Mouse (Mus musculus) liver, embryonic 14.5 days (tissue): ENCODE data around the gene 9930021J03Rik. TPM values are rescaled to one million over a fixed set of nuclear protein-coding genes. Genes with fewer than 3 reads are reported as not detected.
A peak's percentile ranks its signal among the peaks of the same experiment; 100 is the strongest.

Source experiments
- ATAC-seq: fragments of 200-750 bp; cut with Nextera tagmentation; 2 replicates; pipeline ENCODE4 v1.8.0; 2017; ENCODE audit warnings: moderate number of reproducible peaks, mild to moderate bottlenecking, moderate library complexity; ENCODE audit not compliant: insufficient read depth
- DNase-seq, 3 experiments: peaks; one replicate each; pipeline ENCODE4 v3.0.0-alpha.2; 2012 to 2013; ENCODE audit warnings: low read depth in 3 of 3, low spot score in 3 of 3
- H3K27ac ChIP-seq: fragments of 300-500 bp; sonication (generic); 2 replicates; pipeline ENCODE4 v1.5.1; 2014; ENCODE audit warnings: moderate library complexity, mild to moderate bottlenecking, control low read depth, inconsistent platforms
- H3K27me3 ChIP-seq: fragments of 300-500 bp; sonication (generic); 2 replicates; pipeline ENCODE4 v1.6.1; 2014; ENCODE audit warnings: mild to moderate bottlenecking, low read length, moderate library complexity; ENCODE audit not compliant: control insufficient read depth, insufficient read depth
- H3K36me3 ChIP-seq: fragments of 300-500 bp; sonication (generic); replicated peaks from 2 replicates; pipeline ENCODE4 v1.6.1; 2014; ENCODE audit warnings: low read depth; ENCODE audit not compliant: control insufficient read depth, insufficient read depth
- H3K4me1 ChIP-seq, 2 experiments: fragments of 200-500 bp in 1 of 2; fragments of 300-500 bp in 1 of 2; sonication (generic) in 1 of 2; replicated peaks; 2 replicates each; pipeline ENCODE4 v1.6.1; 2012 to 2014; ENCODE audit warnings: antibody characterized with exemption in 1 of 2, inconsistent platforms in 1 of 2, low read length in 1 of 2; ENCODE audit not compliant: control insufficient read depth in 2 of 2, insufficient read depth in 2 of 2
- H3K4me2 ChIP-seq: fragments of 300-500 bp; sonication (generic); 2 replicates; pipeline ENCODE4 v1.6.1; 2014; ENCODE audit warnings: low read depth, mild to moderate bottlenecking, control low read depth, moderate library complexity
- H3K4me3 ChIP-seq, 2 experiments: fragments of 200-500 bp in 1 of 2; fragments of 300-500 bp in 1 of 2; sonication (generic) in 1 of 2; 2 replicates each; pipeline ENCODE4 v1.5.1; 2012 to 2014; ENCODE audit warnings: low read depth in 2 of 2, low read length in 2 of 2, mild to moderate bottlenecking in 2 of 2, control low read depth in 1 of 2, inconsistent platforms in 1 of 2, moderate library complexity in 1 of 2; ENCODE audit not compliant: insufficient read depth in 1 of 2
- H3K9ac ChIP-seq: fragments of 300-500 bp; sonication (generic); replicated peaks from 2 replicates; pipeline ENCODE4 v1.6.1; 2014; ENCODE audit warnings: mild to moderate bottlenecking, control low read depth, moderate library complexity
- H3K9me3 ChIP-seq: fragments of 300-500 bp; sonication (generic); 2 replicates; pipeline ENCODE4 v1.6.1; 2016; ENCODE audit warnings: low read length, mixed read lengths; ENCODE audit not compliant: control insufficient read depth
- CTCF ChIP-seq: IDR thresholded peaks from 2 replicates; pipeline ENCODE4 v1.5.1; 2016; ENCODE audit warnings: antibody characterized with exemption, low read depth, control low read depth
- EP300 ChIP-seq: IDR thresholded peaks from 2 replicates; pipeline ENCODE4 v1.6.1; 2016; ENCODE audit warnings: antibody characterized with exemption, low read depth
- WGBS: fragments of 180-500 bp; shearing (Covaris S2); extraction: QIAGEN DNeasy Blood & Tissue Kit; methylation state at CpG from one replicate; pipeline ENCODE4 v1.1.7; 2014; ENCODE audit not compliant: insufficient replicate concordance; 5-methylcytosine and 5-hydroxymethylcytosine counted together
- polyA plus RNA-seq, 2 experiments: library from polyadenylated mRNA; depleted of rRNA in 1 of 2; stranded (reverse) in 1 of 2; unstranded in 1 of 2; fragments of >200 nt; fragmentation: Nextera tagmentation in 1 of 2; extraction: Ambion mirVana in 1 of 2; gene quantifications; 2 replicates each; pipeline versions ENCODE4 v1.2.1 to v1.2.3; 2012 to 2014

The 9930021J03Rik gene
- polyA plus RNA-seq, 2 experiments, result 1.9 to 4.1 TPM

DNA sequence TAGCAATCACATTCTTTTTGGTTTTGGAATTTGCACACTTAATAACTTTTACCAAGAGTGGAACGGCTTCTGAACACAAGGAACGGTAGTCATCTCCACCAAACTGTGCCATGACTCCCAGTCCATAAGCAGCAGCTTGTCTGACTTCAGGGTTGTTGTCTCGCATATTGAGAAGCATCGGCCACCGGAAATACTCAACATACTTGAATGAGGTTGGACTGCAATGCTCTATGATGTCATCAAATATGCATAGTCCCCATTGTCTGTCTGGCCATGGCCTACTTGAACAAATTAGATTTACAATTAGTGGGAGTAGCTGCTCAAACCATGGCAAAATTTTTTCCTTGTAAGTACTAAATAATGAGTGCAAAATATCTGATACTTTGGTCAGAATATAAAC lies 4.2 kb upstream of the 9930021J03Rik start:
- Histone ChIP-seq H3K27me3 (no peaks in the 10 kb centered on the region), H3K4me3 (no peak overlapping the region), H3K4me2 (no peak overlapping the region), H3K4me1 (peaks cover 4 to 10% of the 10 kb centered on the region in 2 experiments; a peak in 3 of 4 replicates), H3K9me3 (no peaks in the 10 kb centered on the region), H3K27ac (no peak overlapping the region), H3K36me3 (peaks cover 4% of the 10 kb centered on the region), H3K9ac (no peak overlapping the region)
- ATAC-seq (no peak), DNase-seq (no peak)
- TF ChIP-seq EP300, result no peak
- WGBS, result 83% methylated on average over 5 of the region's 5 CpGs

DNA sequence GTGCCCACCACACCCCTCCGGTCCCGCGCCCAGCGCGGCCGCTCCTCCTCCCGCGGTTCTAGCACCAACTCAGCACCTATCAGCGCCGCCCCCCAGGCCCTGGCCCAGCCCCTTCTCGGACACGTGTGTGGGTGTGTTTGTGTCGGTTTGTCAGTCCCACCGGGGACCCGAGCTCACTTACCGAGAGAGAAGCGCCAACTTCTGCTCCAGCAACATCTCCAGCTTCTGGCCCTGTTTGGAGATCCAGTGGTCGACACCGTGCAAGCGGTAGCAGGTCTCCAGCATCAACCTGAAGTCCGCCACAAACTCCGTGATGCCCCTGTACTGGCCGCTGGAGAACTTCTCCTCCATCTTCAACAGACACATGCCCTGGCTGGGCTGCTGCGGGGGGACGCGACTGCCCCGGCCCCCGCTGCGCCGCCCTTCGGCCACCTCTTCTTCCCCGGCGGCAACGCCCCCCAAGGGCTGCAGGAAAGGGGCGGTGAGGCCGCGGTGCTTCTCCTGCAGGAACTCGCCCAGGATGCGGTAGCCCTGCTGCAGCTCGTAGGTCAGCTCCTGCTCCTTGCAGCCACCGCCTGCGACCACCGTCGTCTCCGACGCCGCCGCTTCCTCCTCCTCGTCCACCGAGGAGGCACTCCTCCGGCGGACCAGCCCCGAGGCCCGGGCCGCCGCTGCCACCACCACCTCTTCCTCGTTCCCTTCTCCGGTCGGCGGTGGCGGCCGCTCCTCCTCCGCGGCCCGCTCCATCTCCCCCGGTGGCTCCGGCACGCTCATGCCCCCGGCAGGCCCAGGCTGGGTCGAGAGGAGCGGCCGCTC lies 480 bp downstream of the 9930021J03Rik start:
- ATAC-seq, result peak; percentile 68
- Histone ChIP-seq H3K27me3 (no peaks in the 10 kb centered on the region), H3K4me1 (peaks cover 4 to 11% of the 10 kb centered on the region in 2 experiments; a peak in 2 of 4 replicates), H3K27ac (peak overlapping the region; percentile 56), H3K36me3 (peaks cover 4% of the 10 kb centered on the region), H3K4me2 (peak overlapping the region; percentile 99), H3K4me3 (peak overlapping the region; percentile 83 to 90), H3K9me3 (no peaks in the 10 kb centered on the region), H3K9ac (peak overlapping the region; percentile 85)
- WGBS, result under 1% methylated on average over 68 of the region's 72 CpGs
- peak; percentile 66 to 70 (median 67) for DNase-seq
- TF ChIP-seq CTCF, result no peak
- no peak for TF ChIP-seq EP300

DNA sequence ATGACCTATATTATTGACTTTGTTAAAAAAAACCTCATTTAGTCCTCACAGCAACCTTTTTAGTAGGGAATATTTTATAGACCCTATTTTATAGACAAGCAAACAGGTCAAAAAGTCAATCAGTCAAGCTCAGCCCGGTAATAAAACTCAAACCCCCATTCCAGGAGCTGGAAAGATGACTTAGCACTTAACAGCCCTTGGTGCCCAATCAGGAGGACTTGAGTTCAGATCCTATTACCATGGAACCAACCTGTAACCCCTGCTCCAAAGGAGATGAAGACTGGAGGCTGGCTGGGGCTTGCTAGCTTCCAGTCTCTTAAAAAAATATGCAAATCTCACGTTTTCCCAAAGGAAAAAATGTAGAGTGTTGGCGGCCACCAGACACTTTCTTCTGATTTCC lies 1.8 kb downstream of the 9930021J03Rik start:
- H3K9ac ChIP-seq, result no peak overlapping the region; the same call in 1 of the 2 replicates
- WGBS, result 39% methylated on average over 3 of the region's 3 CpGs
- peak overlapping the region; percentile 44 for H3K4me2 ChIP-seq
- H3K4me3 ChIP-seq, result no peak overlapping the region
- H3K27ac ChIP-seq, result no peak overlapping the region
- ATAC-seq (no peak), DNase-seq (no peak)
- no peaks in the 10 kb centered on the region for H3K36me3 ChIP-seq
- no peaks in the 10 kb centered on the region for H3K27me3 ChIP-seq
- H3K4me1 ChIP-seq, result peaks cover 4 to 11% of the 10 kb centered on the region in 2 experiments; a peak in 2 of 4 replicates
- TF ChIP-seq CTCF (no peak), EP300 (no peak)
- H3K9me3 ChIP-seq, result no peaks in the 10 kb centered on the region

GRCm38 (mm10) chr19:29797371-29797770 lies 8.4 kb downstream of the 9930021J03Rik start:
- H3K36me3 ChIP-seq, result no peaks in the 10 kb centered on the region
- H3K4me2 ChIP-seq, result no peak overlapping the region
- no peak overlapping the region for H3K27ac ChIP-seq
- no peaks in the 10 kb centered on the region for H3K9me3 ChIP-seq
- no peak for TF ChIP-seq EP300
- no peak for TF ChIP-seq CTCF
- no peaks in the 10 kb centered on the region for H3K27me3 ChIP-seq
- H3K4me1 ChIP-seq, result peaks cover 0 to 5% of the 10 kb centered on the region in 2 experiments; a peak in 3 of 4 replicates
- no peak overlapping the region for H3K4me3 ChIP-seq
- 78% methylated on average over 3 of the region's 3 CpGs for WGBS
- no peak overlapping the region for H3K9ac ChIP-seq
- no peak for DNase-seq
- no peak for ATAC-seq

- DNase-seq, result no peak
Observed at GRCm38 (mm10) chr19:29787997-29788396, 17.8 kb downstream of the 9930021J03Rik start.

More at GRCm38 (mm10) chr19:29787997-29788396, 17.8 kb downstream of the 9930021J03Rik start:
- Histone ChIP-seq H3K27me3 (no peaks in the 10 kb centered on the region), H3K27ac (no peak overlapping the region), H3K36me3 (no peaks in the 10 kb centered on the region), H3K4me2 (no peak overlapping the region), H3K9me3 (no peaks in the 10 kb centered on the region), H3K4me1 (peaks cover 2% of the 10 kb centered on the region in 2 experiments; a peak in 2 of 4 replicates), H3K9ac (no peak overlapping the region), H3K4me3 (no peak overlapping the region)
- no peak for ATAC-seq
- TF ChIP-seq EP300 (no peak), CTCF (no peak)
